Mouse (Mus musculus) mouse embryonic stem cell (cell line): ENCODE results near the gene Hcn2.

Experiments
- in situ Hi-C, 2 experiments: fragments of 300-500 bp; cut with MboI; formaldehyde crosslinking; loops; 1 replicate in 1 of 2; 3 replicates in 1 of 2; pipeline ENCODE4 v1.14.3; 2019 to 2020; ENCODE audit warnings: low sequenced_read_pairs in 2 of 2, low pct_unique_long_range_greater_than_20kb in 1 of 2, mixed read lengths in 1 of 2; ENCODE audit not compliant: unreplicated experiment in 1 of 2

The Hcn2 gene

DNA sequence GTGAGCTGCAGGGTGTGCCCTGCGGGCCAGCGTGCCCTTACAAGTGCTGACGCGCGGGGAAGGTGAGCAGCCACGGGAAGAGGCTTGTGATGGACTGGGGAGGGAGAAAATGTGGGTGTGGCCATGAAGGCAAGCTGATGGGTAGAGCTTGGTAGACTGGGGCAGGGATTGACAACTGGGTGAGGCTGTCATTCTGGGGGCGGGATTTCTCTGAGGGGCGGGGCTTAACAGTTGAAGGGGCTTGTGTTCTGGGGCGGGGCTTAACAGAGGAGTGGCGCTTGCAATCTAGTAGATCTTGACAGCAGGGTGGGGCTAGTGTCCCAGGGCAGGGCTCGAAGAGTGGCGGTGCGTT lies 64.2 kb downstream of the Hcn2 start:
- in situ Hi-C loops: no loop called here

- in situ Hi-C loops: no loop called here
These were observed 64.7 kb downstream of the Hcn2 start for GRCm38 (mm10) chr10:79781139-79781538.

GRCm38 (mm10) chr10:79781956-79782355 lies 65.5 kb downstream of the Hcn2 start:
- in situ Hi-C loops: no loop called here

DNA sequence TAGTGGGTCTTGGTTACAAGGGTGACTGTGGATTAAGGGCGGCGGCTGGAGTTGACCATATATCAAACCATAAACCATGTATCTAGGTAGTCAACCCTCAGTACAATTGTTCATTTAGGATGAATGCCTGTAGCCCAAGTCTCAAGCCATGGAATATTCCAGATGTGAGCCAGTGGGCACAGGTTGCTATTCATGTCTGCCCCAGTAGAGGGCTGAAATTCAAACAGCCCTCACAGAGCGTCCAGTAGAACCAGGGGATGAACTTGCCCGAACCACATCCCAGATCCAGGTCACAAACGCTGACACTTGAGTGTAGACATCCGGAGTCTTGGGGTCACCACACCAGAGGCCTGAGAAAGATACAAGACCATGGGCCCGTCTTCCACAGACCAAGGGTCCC lies 66.6 kb downstream of the Hcn2 start:
- in situ Hi-C loops: no loop called here

GRCm38 (mm10) chr10:79783920-79784800 lies 67.7 kb downstream of the Hcn2 start:
- in situ Hi-C loops: no loop called here
